Mouse (Mus musculus) neutrophil, adult 5-6 weeks (primary cell): ENCODE data around the gene Slco1a1. TPM values are rescaled to one million over a fixed set of nuclear protein-coding genes. Genes with fewer than 3 reads are reported as not detected.
"Not testable (repeated sequence)": the region's sequence is repeated elsewhere in the genome, so short reads cannot be mapped to it uniquely, and the experiment has no call there.

Experiments
- ATAC-seq: fragments of 151-379, 151-347 bp; 2 replicates; pipeline ENCODE4 v1.8.0; 2017; ENCODE audit warnings: mild to moderate bottlenecking, moderate TSS enrichment; ENCODE audit not compliant: insufficient number of reproducible peaks, poor library complexity, low FRiP score, severe bottlenecking; ENCODE audit errors: extremely low read depth
- total RNA-seq: library from RNA; stranded (forward); fragments of 200-1000 nt; gene quantifications from 2 replicates; pipeline ENCODE4 v1.2.3, GENCODE M21; 2017

Slco1a1 gene
- total RNA-seq = not detected in 2 replicates

- no peak for ATAC-seq
Observed at GRCm38 (mm10) chr6:141946862-141947261, at the start of gene Slco1a1. Gene Slco1a1 (minus strand): TSS chr6:141946962.

- ATAC-seq = no peak
Observed at GRCm38 (mm10) chr6:141986772-141987171, 40.0 kb upstream of the Slco1a1 start.

- no peak for ATAC-seq
Observed at GRCm38 (mm10) chr6:141984644-141985043, 37.9 kb upstream of the Slco1a1 start.

GRCm38 (mm10) chr6:141962420-141962819 is 15.7 kb upstream of the Slco1a1 start:
- no peak for ATAC-seq

- ATAC-seq = no peak
Observed at GRCm38 (mm10) chr6:141961861-141962260, 15.1 kb upstream of the Slco1a1 start.

- ATAC-seq = no peak
Observed at GRCm38 (mm10) chr6:141960482-141960881, 13.7 kb upstream of the Slco1a1 start.

- ATAC-seq = no peak
Observed at GRCm38 (mm10) chr6:141940451-141940850, 6.3 kb downstream of the Slco1a1 start.

GRCm38 (mm10) chr6:141898197-141898596 is 48.6 kb downstream of the Slco1a1 start:
- ATAC-seq = no peak

GRCm38 (mm10) chr6:141889723-141890122 is 57.0 kb downstream of the Slco1a1 start:
- ATAC-seq = no peak

GRCm38 (mm10) chr6:141888248-141888647 is 58.5 kb downstream of the Slco1a1 start:
- no peak for ATAC-seq

- ATAC-seq = no peak
Observed at GRCm38 (mm10) chr6:141882581-141882980, 64.2 kb downstream of the Slco1a1 start.

- not testable (repeated sequence) for ATAC-seq
Observed at GRCm38 (mm10) chr6:141875742-141876141, 71.0 kb downstream of the Slco1a1 start.

GRCm38 (mm10) chr6:141871711-141872110 is 75.1 kb downstream of the Slco1a1 start:
- no peak for ATAC-seq

- no peak for ATAC-seq
Observed at GRCm38 (mm10) chr6:141868735-141869134, 78.0 kb downstream of the Slco1a1 start.

- no peak for ATAC-seq
Observed at GRCm38 (mm10) chr6:141866026-141866425, 80.7 kb downstream of the Slco1a1 start.

- ATAC-seq = no peak
Observed at GRCm38 (mm10) chr6:141857735-141858531, 88.8 kb downstream of the Slco1a1 start.

Other genes with a start within 250 kb of the Slco1a1 start
- gene Gm5724, start 173.2 kb downstream of the Slco1a1 start, total RNA-seq = not detected in 2 replicates
- not detected in 2 replicates for gene Slco1a4, start 90.8 kb downstream of the Slco1a1 start, total RNA-seq
- gene Gm6614, start 64.5 kb upstream of the Slco1a1 start, total RNA-seq = not detected in 2 replicates